Mouse (Mus musculus): Measurements from ENCODE around the gene Trim17.
A peak's percentile ranks its signal among the peaks of the same experiment; 100 is the strongest.

- no peak for TF ChIP-seq POLR2A (IDR thresholded peaks at IDR 0.05; ENCODE audit: borderline replicate concordance, control insufficient read depth, low read depth, low read length)
- TF ChIP-seq CTCF (IDR thresholded peaks at IDR 0.05; ENCODE audit: control insufficient read depth, insufficient read depth, low read length): peak; percentile 42
Observed at GRCm38 (mm10) chr11:58967346-58967745, 12.9 kb downstream of the Trim17 start.

Measured in bone marrow, adult 2 months (tissue).